Mouse (Mus musculus): ENCODE measurements around the gene Trim54.

Gene Trim54

DNA sequence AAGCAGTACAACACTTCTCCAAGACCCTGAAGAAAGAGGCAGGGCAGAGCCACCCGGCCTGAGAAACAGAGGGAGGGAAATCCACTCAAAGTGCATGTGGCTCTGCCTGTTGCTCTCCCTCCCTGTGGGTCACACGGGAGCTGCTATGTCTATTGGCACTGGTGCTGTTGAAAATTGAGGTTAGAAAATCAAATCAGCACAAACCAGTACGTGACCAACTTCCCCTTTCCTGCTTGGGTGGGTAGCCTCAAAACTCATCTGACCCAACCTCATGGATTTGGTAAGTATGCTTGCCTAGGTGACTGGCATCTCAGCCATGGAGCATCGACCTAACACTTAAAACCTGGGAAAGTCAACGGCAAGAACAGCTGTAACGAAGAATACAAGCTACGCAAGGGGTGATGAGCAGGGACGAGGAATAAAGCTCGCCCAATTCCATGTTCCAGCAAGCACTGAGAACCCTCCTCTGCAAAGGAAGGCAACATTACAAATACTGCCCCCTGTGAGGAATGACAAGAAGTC, 10.6 kb upstream of the Trim54 start, which contains the start of gene Dnajc5g:
Gene Dnajc5g (plus strand): TSS at position 472 of the 522 bp plus-strand sequence.
- DNase-seq (ENCODE audit: low spot score): no peak

DNA sequence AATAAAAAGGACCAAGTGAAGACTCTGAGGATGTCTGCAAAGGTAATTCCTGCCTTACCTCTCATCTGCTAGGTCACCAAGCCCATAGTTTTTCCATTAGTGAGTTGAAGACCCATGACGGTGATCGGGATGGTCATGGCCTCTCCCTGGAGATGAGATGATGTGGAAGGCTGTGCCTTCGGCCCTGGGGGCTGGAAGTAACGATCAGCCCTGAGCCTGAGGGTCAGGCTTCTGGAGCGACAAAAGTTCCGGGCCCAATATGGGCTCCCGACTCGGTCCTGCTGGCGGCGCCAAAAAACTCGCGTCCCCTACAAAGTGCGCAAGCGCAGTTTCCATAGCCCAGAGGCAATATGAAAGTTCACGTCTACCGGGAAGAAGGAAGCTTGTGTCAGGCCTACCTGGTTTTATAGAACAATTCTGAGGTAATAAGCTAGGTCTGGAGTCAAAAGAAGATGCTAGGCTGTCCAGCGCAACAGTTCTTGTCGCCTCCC, 8.5 kb upstream of the Trim54 start, which contains the start of gene Slc30a3:
Gene Slc30a3 (minus strand): TSS at position 238 of the 491 bp plus-strand sequence.
- no peak for DNase-seq (ENCODE audit: low spot score)

DNA sequence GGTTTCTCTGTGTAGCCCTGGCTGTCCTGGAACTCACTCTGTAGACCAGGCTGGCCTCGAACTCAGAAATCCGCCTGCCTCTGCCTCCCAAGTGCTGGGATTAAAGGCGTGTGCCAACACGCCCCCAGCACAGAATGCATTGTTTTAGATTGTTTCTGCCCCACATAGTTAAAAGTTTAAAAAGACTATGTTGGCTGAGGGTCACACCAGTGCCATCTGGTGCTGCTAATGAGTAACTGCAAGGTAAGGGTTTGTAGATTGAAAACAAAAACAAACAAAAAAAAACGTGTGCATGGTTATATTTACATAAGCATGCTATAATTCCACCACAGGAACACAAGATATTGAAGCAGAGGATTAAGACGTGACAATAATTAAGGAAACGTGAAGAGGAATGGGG, 5.7 kb upstream of the Trim54 start:
- DNase-seq (ENCODE audit: low spot score): no peak

DNA sequence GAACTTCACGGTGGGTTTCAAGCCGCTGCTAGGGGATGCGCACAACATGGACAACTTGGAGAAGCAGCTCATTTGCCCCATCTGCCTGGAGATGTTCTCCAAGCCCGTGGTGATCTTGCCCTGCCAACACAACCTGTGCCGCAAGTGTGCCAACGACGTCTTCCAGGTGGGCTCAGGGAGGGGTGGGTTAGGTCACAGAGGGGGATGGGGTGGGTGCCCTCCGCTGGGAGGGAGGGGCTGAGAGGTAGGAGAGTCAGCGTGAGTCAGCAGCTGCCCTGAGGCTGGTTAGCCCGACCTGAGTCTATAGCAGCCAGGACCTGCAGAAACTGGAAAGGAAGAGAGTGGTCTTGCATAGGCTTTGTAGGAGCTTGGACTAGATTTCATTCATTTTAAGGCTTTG, 400 bp downstream of the Trim54 start:
- DNase-seq (ENCODE audit: low spot score): no peak

DNA sequence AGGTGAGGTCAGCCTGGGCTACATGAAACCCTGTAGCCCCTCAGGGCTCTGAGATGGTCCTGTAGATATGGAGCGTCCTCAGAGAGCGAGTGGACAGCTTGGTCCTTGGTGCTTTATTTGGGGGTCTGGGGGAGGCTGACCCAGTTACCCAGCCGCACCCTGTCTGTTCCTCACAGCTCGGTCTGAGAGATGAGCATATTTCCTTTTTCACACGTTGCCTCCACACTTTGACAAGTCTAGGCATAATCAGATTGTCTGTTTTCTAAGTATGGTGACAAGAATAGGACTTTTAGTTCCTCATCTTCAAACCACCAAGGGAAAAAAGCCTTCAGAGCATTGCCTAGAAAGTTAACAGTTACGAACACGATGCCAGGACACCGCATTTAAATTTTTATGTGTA, 4.6 kb downstream of the Trim54 start:
- no peak for DNase-seq (ENCODE audit: low spot score)

DNA sequence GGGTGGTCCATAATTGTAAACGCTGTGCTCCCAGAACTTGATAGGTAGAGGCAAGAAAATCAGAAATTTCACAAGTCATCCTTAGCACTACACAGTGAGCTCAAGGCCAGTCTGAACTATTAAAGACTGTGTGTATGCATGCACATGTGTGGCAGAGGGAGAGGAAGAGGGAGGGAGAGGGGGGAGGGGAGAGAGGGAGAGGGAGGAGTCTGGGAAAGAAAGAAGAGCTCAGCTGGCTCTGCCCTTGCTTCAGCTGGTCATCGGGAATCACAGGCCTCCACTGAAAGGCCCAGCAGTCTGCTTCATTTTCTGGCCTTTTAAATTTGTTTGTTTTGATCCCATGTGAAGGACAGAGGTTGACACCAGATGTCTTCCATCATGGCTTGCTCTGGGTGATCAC, 7.0 kb downstream of the Trim54 start:
- DNase-seq (ENCODE audit: low spot score): no peak

DNA sequence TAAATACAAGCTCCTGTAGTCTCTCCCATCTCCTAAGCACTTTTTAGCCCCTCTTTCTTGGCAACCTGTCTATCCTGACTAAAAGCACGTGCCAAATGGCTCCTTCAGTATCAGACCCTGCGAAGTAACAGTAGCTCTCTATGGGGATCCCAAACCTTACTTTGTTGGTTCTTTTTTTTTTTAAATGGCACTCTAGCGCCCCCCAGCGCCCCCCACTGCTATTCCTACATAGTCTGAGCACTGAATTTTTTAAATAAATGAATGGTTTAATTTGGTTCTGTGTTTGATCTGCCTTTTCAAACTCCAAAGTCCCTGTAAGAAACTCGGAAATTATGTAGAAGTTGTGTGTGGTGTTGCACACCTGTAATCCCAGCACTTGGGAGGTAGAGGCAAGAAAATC, 9.5 kb downstream of the Trim54 start:
- DNase-seq (ENCODE audit: low spot score): no peak

DNA sequence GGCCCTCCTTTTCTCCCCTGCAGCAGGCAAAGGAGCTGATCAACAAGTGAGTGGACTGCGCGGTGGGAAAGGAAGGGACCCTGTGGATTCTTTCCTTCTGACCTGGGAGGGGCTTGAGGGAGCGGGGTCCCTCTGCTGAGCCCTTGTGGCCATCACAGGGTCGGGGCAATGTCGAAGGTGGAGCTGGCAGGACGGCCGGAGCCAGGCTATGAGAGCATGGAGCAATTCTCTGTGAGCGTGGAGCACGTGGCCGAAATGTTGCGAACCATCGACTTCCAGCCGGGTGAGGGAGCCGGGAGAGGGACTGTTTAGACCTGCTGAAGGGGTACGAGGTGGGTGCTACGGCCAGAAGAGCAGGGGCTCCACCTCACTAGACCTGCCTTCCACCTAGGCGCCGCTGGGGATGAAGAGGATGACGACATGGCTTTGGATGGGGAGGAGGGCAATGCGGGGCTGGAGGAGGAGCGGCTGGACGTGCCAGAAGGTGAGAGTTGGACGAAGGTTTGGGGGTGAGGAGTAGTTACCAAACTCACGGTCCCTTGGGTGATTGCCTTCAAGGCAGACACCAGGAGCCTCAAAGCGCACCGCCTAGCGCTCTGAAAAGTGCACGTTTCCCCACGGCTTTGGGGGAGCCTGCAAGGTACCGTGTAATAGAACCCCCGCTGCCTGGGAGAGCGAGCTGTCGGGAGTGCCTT, 20.4 kb downstream of the Trim54 start:
- no peak for DNase-seq (ENCODE audit: low spot score)

DNA sequence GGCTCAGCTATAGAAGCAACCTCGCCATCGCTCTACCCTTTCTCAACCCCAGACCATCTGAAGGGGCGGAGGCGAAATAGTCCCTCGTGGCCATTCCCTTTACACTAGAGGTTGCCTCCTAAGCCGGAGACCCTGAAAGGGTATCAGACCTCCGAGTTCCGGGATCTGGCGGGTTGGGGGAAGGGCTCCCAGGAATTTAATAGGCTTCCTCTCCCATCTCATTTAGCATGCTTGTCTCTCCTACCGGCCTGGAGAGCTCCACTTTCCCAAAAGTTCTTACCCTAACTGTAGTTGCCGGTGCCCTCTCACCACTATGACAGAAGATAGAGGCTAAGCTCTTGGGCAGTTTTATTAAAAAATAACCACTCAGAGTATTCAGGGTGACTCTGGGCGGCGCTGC, 21.1 kb downstream of the Trim54 start:
- no peak for DNase-seq (ENCODE audit: low spot score)

DNA sequence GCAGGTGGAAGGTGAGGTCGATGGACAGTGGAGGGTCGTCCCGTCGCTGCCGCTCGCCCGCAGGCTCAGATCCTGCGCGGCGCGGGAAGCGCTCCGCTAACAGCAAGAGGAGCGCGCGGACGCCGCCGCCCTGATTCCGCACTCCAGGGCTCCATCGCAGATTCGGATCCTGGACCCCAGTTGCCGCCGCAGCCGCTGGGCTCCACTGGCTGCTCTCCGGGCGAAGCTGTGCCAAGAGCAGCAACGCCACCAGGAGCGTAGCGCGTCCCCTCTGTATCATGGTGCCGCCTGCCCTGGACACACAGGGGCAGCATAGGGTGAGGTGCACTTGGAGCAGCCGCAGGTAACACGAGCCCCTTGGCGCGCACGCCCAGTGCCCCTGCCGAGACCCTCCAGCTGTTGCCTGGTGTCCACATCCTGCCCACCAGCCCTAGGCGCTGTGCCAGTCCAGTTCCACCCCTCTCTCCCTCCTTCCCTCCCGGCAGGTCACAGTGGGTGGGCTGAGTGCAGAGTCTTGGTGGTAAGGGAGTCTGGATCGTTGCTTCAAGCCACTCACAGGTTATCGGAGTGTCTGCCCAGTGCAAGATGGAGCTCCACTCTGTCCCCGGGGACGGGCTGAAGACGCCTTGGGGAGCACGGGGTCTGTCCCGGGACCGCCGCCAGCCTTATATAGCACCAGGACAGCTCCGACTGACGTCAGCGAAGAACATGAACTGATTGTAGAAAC, 21.9 kb downstream of the Trim54 start, which contains the start of gene Ucn:
Gene Ucn (minus strand): TSS at position 589 of the 727 bp plus-strand sequence.
- no peak for DNase-seq (ENCODE audit: low spot score)

DNA sequence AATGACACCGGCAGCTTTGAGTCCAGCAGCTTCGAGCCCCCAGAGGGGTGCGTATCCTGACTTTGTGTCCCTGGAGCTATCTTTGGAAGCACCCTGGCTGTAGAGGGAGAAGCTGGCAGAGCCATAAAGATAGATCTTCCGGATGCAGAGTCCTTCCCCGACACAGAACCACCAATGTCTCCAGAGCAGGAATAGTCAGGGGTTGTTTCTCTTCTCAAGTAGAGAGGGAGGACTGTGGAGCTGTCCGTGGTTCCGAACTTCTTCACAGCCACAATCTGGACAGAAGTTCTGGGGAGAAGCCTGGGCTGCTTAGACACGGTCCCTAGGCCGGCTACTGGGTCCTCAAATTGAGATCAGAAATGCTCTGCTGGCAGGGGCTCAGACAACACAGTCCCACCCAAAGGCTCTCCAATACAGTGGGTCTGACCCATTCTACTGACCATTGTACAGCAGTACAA, 22.5 kb downstream of the Trim54 start:
- DNase-seq (ENCODE audit: low spot score): no peak

DNA sequence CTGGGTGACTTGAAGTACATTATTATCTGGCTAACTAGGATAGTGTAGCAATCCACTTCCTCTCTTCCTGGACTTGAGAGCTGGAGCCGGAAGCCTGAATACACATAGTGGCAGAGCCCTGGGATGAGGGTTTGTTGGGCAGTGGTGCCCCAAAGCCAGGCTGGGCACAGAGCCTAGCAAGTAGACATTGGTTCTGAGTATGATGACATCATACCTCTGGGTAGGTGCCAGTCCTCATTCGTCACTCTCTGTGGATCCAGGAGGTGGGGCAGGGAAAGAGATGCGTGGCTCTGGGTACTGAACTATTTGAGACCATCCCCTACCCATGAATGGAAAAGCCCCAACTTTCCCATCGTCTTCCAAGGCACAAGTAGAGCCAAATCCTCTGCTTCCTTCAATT, 33.3 kb downstream of the Trim54 start:
- DNase-seq (ENCODE audit: low spot score): no peak

DNA sequence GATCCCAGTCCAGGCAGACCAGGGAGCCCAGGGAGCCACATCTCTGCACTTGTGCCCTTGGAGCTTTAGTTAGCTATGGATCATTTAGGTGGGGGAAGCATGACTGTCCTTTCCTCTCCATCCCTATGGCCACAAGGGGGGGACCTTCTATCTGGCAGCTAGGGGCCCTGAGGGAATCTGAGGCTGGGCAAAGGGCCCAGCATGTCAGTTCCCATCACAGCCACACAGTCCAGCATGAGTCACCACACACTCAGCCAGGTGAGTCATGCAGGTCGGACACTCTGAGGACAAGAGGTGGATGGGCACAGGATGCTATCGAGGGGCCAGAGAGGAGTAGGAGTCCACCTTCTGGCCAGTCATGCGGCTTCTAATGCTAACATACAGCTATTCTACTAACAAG, 35.2 kb downstream of the Trim54 start:
- no peak for DNase-seq (ENCODE audit: low spot score)

DNA sequence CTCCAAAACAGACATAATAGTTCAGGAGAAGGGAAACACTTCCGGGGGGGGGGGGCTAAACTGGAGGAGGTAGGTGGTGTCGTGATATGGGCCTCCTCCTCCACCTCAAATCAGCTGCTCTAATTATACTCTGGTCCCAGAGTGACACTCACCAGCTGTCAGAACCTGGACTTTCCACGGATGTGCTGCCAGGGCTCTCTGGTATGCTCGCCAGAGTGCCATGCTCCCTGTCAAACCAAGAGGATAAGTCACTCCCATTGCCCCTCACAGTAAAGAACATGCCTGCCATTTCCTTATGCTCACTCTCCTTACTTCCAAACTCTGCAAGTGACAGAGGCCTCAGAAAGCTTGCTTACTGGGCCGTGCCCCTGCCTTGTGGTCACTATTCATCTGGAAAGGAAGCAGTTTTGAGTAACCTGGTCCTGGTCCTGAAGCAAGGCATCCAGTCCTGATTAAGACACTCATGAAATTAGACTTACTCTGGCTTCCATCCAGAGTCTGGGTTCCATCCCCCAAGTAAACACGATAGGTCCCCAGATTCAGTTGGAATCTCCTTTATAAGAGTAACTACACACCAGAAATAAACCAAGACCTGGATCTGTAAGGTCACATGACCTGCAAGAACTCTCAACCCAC, 37.1 kb downstream of the Trim54 start:
- DNase-seq (ENCODE audit: low spot score): no peak

DNA sequence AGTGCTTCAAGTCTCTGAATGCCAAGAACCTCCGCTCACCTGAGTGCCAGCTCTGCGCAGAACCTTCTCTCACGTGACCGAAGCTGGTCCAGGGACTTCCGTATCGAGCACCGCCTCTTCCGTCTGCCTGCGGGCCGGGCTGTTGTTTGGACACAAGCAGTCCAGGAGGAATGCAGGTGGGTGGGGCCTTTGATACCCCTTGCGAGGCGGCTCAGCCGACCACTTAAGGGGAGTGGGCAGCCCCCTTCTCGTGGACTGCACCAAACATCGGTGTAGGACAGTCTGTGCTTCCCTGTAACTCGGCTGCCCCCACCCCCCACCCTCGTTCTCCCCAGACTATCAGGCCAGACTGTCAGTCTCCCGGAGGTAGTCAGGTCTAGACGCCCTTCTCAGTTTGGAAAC, 37.6 kb downstream of the Trim54 start, which contains the start of gene Mpv17:
Gene Mpv17 (minus strand): TSS at position 100 of the 402 bp plus-strand sequence.
- peak; percentile 88 for DNase-seq (ENCODE audit: low spot score)

DNA sequence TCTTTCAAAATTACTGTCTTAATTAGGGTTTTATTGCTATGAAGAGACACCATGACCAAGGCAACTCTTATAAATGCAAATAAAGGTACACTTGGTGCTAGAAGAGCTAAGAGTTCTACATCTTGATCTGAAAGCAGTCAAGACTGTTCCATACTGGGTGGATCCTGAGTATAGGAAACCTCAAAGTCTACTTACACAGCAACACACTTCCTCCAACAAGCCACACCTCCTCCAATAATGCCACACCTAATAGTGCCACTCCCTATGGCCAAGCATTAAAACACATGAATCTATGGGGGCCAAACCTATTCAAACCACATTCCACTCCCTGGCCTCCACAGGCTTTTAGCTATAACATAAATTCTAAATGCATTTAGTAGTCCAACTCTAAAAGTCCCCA, 46.0 kb downstream of the Trim54 start:
- DNase-seq (ENCODE audit: low spot score): no peak

DNA sequence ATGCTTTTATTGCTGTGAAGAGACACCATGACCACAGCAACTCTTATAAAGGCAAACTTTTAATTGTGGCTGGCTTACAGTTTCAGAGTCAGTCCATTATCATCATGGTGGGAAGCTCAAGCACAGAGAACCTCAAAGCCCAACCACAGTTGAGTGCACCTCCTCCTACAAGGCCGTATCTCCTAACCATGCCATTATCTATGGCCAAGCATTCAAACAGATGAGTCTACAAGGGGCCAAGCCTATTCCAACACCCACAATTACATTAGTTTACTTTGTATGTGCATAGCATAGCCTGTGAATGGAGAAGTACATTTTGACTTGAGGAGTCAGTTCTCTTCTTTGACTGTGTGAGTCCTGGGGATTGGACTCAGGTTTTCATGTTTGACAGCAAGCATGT, 48.4 kb downstream of the Trim54 start:
- no peak for DNase-seq (ENCODE audit: low spot score)

DNA sequence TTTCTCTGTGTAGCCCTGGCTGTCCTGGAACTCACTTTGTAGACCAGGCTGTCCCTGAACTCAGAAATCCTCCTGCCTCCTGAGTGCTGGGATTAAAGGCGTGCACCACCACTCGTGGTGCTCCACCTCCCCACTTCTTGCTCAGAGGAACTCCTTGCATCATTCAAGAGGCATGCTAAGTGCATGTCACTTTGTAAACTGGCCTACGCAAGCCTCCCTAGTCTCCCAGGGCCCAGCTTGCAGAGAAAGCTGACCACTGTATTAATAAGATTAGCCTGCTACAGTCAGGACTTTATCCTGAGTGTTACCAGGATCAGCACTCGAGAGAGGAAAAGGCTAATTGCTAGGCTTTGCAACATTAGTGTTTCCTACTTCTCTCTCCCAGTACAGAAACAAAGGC, 52.1 kb downstream of the Trim54 start:
- DNase-seq (ENCODE audit: low spot score): peak; percentile 25

DNA sequence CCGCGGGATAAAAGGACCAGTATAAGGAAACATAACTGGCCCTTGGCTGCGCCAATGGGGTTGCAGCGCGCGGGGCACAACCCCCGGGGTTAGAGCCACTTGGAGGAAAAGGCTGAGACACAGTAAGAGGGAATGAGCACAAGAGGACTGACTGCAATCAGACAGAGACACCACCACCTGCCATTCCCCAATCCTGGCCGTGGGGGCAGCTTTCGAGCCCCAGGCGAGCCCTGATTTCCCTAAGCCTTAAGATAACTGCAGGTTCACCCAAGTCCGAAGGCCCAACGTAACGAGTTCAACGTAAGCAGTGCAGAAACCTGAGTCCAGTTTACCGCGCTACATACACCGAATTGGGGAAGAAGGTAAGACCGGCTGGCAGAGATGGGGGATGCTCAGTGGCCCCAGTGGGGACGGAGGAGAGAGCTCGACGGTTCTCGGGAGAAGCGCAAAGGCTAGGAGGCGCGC, 62.8 kb downstream of the Trim54 start:
- DNase-seq (ENCODE audit: low spot score): no peak

DNA sequence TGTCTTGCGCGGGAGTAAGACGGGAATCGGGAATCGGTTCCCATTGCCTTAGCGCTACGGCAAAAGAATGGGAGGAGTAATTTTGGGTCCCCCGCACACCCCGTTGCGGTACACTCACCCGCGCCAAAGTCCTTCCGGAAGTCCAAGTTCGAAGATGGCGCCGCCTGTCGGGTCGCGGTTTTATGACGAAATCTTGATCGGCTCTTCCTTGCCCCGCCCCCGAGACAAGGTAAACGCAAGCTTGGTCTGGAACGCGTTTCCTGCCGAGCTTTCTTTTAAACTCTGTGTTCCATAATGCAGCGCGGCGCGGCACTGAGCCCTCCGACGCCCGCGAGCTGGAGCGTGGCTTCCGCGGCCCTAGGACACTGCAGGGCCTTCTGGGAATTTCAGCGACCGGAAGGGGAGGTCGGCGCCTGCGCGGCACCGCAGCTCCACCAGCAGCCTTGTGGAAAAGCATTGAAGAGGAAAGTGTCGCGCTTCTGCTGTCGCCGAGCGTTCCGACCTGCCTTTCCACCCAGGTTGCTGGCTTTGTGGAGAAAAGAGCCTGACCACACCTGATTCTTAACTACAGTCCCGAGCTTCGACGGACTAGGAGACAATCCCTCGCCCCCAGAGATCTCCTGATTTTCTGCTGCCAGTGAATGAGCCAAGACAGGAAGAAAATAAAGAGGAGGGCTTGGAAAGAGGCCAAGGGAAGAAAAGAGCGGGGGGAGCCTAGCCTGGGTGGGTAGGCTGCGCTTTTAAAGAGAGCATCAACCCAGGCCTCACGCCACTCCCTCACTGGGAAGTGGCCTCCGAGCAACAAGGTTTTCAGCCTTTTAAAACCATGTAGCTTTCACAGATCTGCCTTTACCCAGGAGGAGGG, 63.5 kb downstream of the Trim54 start, which contains the start of the genes Gm29609 and Gtf3c2:
Gene Gm29609 (minus strand): TSS at position 146 of the 865 bp plus-strand sequence.
Gene Gtf3c2 (minus strand): TSS at position 379 of the 865 bp plus-strand sequence.
- DNase-seq (ENCODE audit: low spot score): peak; percentile 94

DNA sequence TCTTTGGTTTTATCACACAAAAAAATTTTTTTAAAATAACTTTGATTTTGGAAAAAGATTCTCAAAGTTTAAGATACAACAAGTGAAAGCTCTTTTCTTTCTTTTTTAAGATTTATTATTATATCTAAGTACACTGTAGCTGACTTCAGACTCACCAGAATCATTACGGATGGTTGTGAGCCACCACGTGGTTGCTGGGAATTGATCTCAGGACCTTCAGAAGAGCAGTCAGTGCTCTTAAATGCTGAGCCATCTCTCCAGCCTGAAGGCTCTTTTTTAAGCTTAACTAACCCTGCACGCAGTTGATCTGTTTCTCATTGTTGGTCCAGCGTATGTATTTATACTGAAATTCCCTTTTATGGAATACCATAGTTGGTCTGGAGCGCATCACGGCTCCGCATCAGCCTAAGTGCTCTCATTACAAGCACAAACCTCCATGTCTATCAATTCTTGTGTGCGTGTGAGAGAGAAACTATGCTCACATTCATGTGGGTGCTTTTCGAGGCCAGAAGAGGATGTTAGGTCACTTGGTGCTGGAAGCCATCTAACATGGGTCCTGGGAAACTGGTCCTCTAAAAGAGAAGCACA, 64.8 kb downstream of the Trim54 start:
- no peak for DNase-seq (ENCODE audit: low spot score)
